Mouse (Mus musculus) C2C12 (cell line): ENCODE measurements around the gene Tmem246. TPM values are rescaled to one million over a fixed set of nuclear protein-coding genes. Genes with fewer than 3 reads are reported as not detected.

ENCODE experiments used
- H3K27me3 ChIP-seq: one replicate; pipeline ENCODE4 v1.6.1; 2011; ENCODE audit not compliant: control insufficient read depth, insufficient read depth, insufficient read length
- H3K36me3 ChIP-seq: one replicate; pipeline ENCODE4 v1.6.1; 2011; ENCODE audit not compliant: control insufficient read depth, insufficient read depth
- H3K4me3 ChIP-seq: one replicate; pipeline ENCODE4 v1.5.1; 2011; ENCODE audit warnings: mild to moderate bottlenecking, control low read depth; ENCODE audit not compliant: poor library complexity, insufficient read depth, severe bottlenecking
- H3K79me2 ChIP-seq: one replicate; pipeline ENCODE4 v1.6.1; 2011; ENCODE audit not compliant: control insufficient read depth, insufficient read depth
- H3K79me3 ChIP-seq: one replicate; pipeline ENCODE4 v1.6.1; 2011; ENCODE audit warnings: low read depth, control low read depth
- H3ac ChIP-seq: one replicate; pipeline ENCODE3; 2011; ENCODE audit warnings: low read depth; ENCODE audit not compliant: control insufficient read depth, insufficient read length
- CEBPB ChIP-seq: IDR thresholded peaks from one replicate; pipeline ENCODE4 v1.6.1; 2011; ENCODE audit warnings: low read depth, mild to moderate bottlenecking, control low read depth, moderate library complexity
- CTCF ChIP-seq: IDR thresholded peaks from one replicate; pipeline ENCODE4 v1.5.1; 2011; ENCODE audit not compliant: control insufficient read depth, insufficient read depth, insufficient read length
- FOSL1 ChIP-seq: IDR thresholded peaks from one replicate; pipeline ENCODE4 v1.8.0; 2011; ENCODE audit warnings: mild to moderate bottlenecking, low read length; ENCODE audit not compliant: poor library complexity, insufficient read depth, severe bottlenecking
- MAX ChIP-seq: IDR thresholded peaks from one replicate; pipeline ENCODE4 v1.6.1; 2011; ENCODE audit warnings: mild to moderate bottlenecking, control low read depth
- MYOD1 ChIP-seq: IDR thresholded peaks from one replicate; pipeline ENCODE4 v1.6.1; 2011; ENCODE audit warnings: low read depth; ENCODE audit not compliant: control insufficient read depth, insufficient read length
- MYOG ChIP-seq: IDR thresholded peaks from one replicate; pipeline ENCODE4 v1.6.1; 2011; ENCODE audit not compliant: control insufficient read depth, insufficient read length; ENCODE audit errors: extremely low read depth
- USF1 ChIP-seq: IDR thresholded peaks from one replicate; pipeline ENCODE4 v1.6.1; 2011; ENCODE audit warnings: low read depth, mild to moderate bottlenecking, control low read depth, moderate library complexity
- long read RNA-seq, 2 experiments: library from polyadenylated mRNA; unstranded; transcript quantifications; one replicate each; pipeline ENCODE4 v2.0.0; 2019 to 2020
- polyA plus RNA-seq: library from polyadenylated mRNA; unstranded; fragments of >200 nt; fragmentation: generic; extraction: Trizol; gene quantifications from one replicate; pipeline ENCODE4 v1.2.1, GENCODE M21; 2012; ENCODE audit warnings: missing spikeins

Gene Tmem246
- polyA plus RNA-seq = 0.34 TPM
- long read RNA-seq, experiment 1, partial matches to known transcripts = 0 of 10 reads
- long read RNA-seq, experiment 1, other reads (novel, unspliced or antisense) = 4 of 10 reads
- long read RNA-seq, experiment 2, transcript Tmem246-202 (2 exons, 748 nt) = major isoform, 19 of 38 reads
- long read RNA-seq, experiment 2, transcript Tmem246-201 (2 exons, 2,989 nt) = minor isoform, 16 of 38 reads
- long read RNA-seq, experiment 2, partial matches to known transcripts = 0 of 38 reads
- long read RNA-seq, experiment 2, other reads (novel, unspliced or antisense) = 3 of 38 reads

DNA sequence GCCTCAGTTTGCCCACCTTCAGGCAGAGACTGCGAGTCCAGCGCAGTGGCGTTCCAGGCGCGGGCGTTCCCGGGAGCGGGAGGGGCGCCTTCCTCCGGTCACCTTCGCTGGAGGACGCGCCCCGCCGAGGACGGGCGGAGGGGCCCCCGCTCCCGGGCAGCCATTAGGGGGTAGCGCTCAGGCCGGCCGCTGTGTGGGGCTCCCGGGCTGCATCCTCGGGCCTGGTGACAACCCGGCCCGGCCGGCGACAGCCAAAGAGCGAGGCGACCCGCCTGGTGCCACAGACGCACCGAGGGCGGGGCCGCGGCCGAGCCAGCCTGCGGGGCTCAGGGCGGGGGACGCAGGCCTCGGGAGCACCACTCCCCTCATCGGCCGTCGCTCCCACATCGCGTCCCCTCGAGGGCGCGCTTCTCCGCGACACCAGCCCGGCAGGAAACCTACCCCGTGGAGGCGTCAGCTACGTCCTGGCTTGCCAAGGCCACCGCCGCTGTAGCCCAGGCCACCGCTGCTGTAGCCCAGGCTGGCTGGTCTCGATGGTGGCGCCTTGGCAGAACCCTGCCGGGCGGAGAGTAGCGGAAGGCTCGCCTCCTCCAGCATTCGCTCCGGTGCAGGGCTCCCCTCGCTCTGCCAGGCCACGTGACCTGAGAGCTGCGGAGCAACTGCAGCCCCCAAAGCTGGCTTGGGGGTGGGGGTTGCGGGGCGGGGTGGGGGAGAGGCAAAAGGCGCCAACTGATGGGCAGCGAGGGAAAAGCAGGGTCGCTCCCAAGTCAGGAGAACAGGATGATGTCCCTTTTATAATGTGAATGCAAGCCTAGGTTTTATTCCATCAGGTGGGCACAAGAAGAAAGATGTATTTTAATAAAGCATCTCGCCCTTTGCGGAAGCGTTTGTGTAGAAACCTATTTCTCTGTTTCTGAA is at the start of gene Tmem246:
Gene Tmem246, minus strand, starts transcription at position 694 of the 918 bp plus-strand sequence.
- no peaks in the 10 kb centered on the region for H3K79me2 ChIP-seq
- no peaks in the 10 kb centered on the region for H3K79me3 ChIP-seq
- no peak for TF ChIP-seq USF1
- no peak for TF ChIP-seq CTCF
- TF ChIP-seq MYOG = no peak
- TF ChIP-seq CEBPB = no peak
- no peak for TF ChIP-seq MAX
- TF ChIP-seq FOSL1 = no peak
- no peak for TF ChIP-seq MYOD1
- no peaks in the 10 kb centered on the region for H3K36me3 ChIP-seq
- peaks cover 12% of the 10 kb centered on the region for H3K27me3 ChIP-seq
- H3K4me3 ChIP-seq = no peak within 1 kb of the TSS
- peak within 1 kb of the TSS; percentile 34 for H3ac ChIP-seq

DNA sequence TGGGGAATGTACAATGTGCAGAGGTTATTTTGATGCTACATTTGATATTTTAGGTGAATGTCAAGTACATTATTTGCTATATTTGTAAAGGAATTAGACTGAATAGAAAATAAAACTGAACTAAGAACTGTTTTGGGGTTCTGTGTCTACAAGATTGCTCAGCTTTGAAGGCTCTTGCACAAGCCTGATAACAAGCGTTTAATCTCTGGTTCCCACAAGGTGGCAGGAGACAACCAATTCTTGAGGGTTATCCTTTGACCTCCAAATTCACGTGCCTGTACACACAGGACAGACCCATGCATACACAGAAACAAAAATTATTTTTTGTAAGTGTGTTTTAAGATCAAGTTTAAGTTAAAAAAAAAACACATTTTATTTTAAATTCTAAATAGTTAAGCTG is 42.2 kb upstream of the Tmem246 start:
- H3K27me3 ChIP-seq = no peaks in the 10 kb centered on the region
- H3K79me3 ChIP-seq = peaks cover 3% of the 10 kb centered on the region
- no peak overlapping the region for H3K4me3 ChIP-seq
- no peak overlapping the region for H3ac ChIP-seq
- TF ChIP-seq CTCF (no peak), CEBPB (no peak), MYOD1 (no peak), MAX (no peak), MYOG (no peak), FOSL1 (no peak)
- peaks cover 6% of the 10 kb centered on the region for H3K79me2 ChIP-seq
- peaks cover 87% of the 10 kb centered on the region for H3K36me3 ChIP-seq

DNA sequence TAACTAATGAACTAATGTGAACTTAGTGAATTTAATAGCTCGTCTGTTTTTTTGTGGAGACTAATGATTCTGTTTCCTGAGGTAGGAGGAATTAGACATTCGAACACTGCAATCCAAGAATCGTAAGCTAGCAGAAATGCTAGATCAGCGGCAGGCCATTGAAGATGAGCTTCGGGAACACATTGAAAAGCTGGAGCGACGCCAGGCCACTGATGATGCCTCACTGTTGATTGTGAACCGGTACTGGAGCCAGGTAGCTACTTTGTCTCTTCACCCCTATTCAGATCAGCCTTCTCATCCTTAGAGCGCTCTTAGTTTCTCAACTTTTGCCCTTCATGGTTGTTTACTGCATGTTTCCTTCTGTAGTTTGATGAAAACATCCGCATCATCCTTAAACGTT is 40.1 kb upstream of the Tmem246 start:
- Histone ChIP-seq H3K4me3 (no peak overlapping the region), H3ac (no peak overlapping the region), H3K79me2 (peaks cover 27% of the 10 kb centered on the region), H3K36me3 (peaks cover 77% of the 10 kb centered on the region), H3K27me3 (no peaks in the 10 kb centered on the region), H3K79me3 (peaks cover 18% of the 10 kb centered on the region)
- TF ChIP-seq CTCF = no peak
- no peak for TF ChIP-seq MAX
- no peak for TF ChIP-seq CEBPB
- TF ChIP-seq MYOG = no peak
- no peak for TF ChIP-seq USF1
- no peak for TF ChIP-seq FOSL1
- no peak for TF ChIP-seq MYOD1

GRCm38 (mm10) chr4:49632139-49632481 is 34.4 kb upstream of the Tmem246 start:
- Histone ChIP-seq H3K4me3 (peak overlapping the region; percentile 90), H3ac (peak overlapping the region; percentile 82), H3K79me3 (peaks cover 26% of the 10 kb centered on the region), H3K79me2 (peaks cover 36% of the 10 kb centered on the region), H3K36me3 (peaks cover 31% of the 10 kb centered on the region), H3K27me3 (no peaks in the 10 kb centered on the region)
- TF ChIP-seq MAX (no peak), MYOD1 (no peak), MYOG (no peak), FOSL1 (no peak), USF1 (no peak), CEBPB (no peak), CTCF (no peak)

GRCm38 (mm10) chr4:49631319-49632138 is 33.9 kb upstream of the Tmem246 start, which contains the start of gene Rnf20:
TSS of gene Rnf20 (plus strand) at chr4:49632006.
- Histone ChIP-seq H3K79me2 (peaks cover 36% of the 10 kb centered on the region), H3K79me3 (peaks cover 26% of the 10 kb centered on the region), H3K4me3 (peak within 1 kb of the TSS; percentile 90), H3K36me3 (peaks cover 26% of the 10 kb centered on the region), H3K27me3 (no peaks in the 10 kb centered on the region), H3ac (peak within 1 kb of the TSS; percentile 82)
- TF ChIP-seq MYOG = no peak
- no peak for TF ChIP-seq MAX
- TF ChIP-seq MYOD1 = no peak
- no peak for TF ChIP-seq USF1
- TF ChIP-seq CTCF = no peak
- TF ChIP-seq FOSL1 = no peak
- TF ChIP-seq CEBPB = no peak
